Mouse (Mus musculus): ENCODE results near the gene Proser3. TPM values are rescaled to one million over a fixed set of nuclear protein-coding genes. Genes with fewer than 3 reads are reported as not detected.
A peak's percentile ranks its signal among the peaks of the same experiment; 100 is the strongest.

The Proser3 gene
- polyA plus RNA-seq, 1 experiment from 2014 or later: 1.8 TPM

DNA sequence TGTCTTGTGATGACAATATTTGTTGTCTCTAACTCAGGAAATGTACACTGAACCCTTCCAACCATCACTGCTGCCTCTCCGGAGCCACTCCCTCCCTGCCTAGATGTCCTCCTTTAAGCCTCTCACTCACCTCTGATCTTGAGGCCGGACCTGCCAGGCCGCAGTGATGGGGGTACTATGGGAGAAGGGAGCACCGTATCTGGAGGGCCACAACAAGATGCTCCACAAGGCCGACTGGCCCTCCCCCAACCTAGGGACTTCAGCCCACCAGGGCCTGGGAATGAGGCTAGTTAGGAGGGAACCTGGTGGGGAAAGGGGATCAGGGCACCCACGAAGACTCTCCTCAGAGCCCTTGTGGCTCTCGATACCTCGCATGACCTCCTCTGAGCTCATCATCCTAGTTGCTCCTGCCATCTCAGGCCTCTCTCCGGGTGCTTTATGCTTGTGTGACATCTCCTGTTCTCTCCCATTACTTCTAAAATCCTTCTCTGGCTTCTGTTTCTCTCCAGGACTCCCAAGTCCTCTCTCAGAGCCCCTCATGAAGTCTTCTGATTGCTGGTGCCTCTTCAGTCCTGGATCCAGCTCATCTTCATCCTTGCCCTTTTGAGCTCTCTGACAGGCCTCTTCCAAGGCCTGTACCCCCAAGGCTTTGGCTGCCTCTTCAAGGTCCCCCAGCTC lies 39.0 kb upstream of the Proser3 start:
- DNase-seq: no peak
- peaks cover 7% of the 10 kb centered on the region; the same call in 1 of the 2 replicates for H3K27me3 ChIP-seq
- no peak overlapping the region for H3K4me2 ChIP-seq
- no peak overlapping the region for H3K27ac ChIP-seq
- peaks cover 11% of the 10 kb centered on the region for H3K36me3 ChIP-seq
- ATAC-seq (ENCODE audit: low read depth): no peak
- H3K9me3 ChIP-seq (replicated peaks): no peaks in the 10 kb centered on the region
- H3K4me1 ChIP-seq (replicated peaks): peaks cover 46% of the 10 kb centered on the region
- H3K9ac ChIP-seq: no peak overlapping the region
- H3K4me3 ChIP-seq (replicated peaks): no peak overlapping the region
- WGBS (ENCODE audit: insufficient replicate concordance): 80% methylated on average over 9 of the region's 9 CpGs

DNA sequence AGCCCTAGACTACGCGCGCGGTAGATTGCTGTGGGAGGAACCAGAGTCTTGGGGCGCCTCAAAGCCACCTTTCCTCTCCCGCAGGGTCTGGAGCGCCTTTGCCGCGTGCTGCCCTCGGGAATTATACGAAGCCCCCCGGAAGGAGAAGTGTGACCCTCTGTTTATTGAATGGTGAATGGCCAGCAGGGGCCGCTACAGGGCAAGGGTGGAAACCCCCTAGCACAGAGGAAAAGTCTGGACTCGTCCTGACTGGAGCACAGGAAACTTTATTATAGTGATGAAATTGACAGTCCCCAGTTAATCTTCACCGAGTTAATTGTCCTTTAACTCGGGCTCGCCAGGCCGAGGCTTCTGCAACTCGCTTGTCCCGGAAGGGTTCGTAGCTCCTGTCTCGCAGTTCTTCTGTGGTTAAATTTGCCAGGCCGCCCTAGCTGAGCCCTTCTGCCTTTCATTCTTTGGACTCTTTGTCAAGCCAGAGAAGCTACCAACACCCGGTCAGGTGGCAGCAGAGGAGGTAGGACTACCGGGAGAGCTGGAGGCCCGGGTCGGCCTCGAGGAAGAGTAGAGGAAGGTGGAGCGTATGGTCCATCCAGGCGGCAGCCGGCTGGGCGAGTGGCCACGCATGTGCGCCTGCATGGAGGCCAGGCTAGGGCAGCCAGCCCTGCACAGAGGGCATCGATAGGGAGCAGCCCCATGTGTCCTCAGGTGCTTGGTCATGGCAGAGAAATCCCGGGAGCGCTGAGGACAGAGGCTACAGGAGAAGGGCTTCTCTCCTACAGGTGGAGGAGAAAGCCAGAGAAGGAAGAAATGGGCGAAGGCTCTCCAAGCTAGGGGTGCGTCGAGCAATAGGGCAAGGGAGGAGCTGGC lies 37.6 kb upstream of the Proser3 start:
- DNase-seq (peak; percentile 69), ATAC-seq (ENCODE audit: low read depth) (peak; percentile 22)
- peak overlapping the region; percentile 97 for H3K4me2 ChIP-seq
- H3K4me1 ChIP-seq (replicated peaks): peaks cover 42% of the 10 kb centered on the region
- H3K27me3 ChIP-seq: 0 out of 2 replicates have a peak, but pooled peaks cover under 1% of the 10 kb centered on the region
- peak overlapping the region; percentile 99 for H3K9ac ChIP-seq
- peaks cover 25% of the 10 kb centered on the region for H3K36me3 ChIP-seq
- H3K27ac ChIP-seq: peak overlapping the region; percentile 90
- WGBS (ENCODE audit: insufficient replicate concordance): 27% methylated on average over 40 of the region's 40 CpGs
- no peaks in the 10 kb centered on the region for H3K9me3 ChIP-seq (replicated peaks)
- H3K4me3 ChIP-seq (replicated peaks): peak overlapping the region; percentile 96

DNA sequence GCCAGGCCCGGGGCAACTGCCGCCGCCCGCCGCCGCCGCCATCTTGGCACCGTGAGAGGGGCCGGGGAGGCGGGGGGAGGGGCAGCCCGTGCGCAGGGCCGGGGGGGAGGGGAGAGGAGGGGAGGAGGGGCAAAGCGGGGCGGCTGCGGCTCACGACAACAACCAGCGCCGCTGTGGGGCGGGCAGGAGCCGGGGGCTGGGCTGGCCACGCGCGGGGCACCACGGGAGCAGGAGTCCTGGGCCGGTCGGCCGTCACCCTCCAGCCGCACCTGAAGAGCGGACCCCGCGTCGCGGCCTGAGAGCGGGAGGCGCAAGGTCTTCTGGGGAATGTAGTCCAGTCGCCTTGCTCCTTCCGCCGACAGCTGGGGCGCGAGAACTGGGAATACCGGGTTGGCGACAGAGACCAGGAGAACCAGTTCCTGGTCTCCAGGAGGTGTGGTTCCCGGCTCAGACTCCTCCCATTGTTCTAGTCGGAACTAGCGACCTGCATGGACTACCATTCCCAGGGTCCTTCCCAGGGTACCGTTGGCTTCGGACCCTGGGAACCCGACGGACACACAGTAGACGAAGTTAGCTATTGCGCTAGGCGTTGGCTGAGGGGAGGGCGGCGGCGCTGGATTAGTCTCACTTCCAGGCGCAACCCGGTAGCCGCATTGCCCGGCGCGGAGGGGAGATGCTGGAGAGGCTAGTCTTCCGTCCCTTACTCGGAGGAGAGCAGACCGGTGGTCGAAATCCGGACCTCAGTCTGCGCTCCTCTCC lies 36.8 kb upstream of the Proser3 start, which contains the start of gene Kmt2b:
Gene Kmt2b, minus strand, starts transcription at position 51 of the 759 bp plus-strand sequence.
- DNase-seq (peak; percentile 95), ATAC-seq (ENCODE audit: low read depth) (peak; percentile 94)
- WGBS (ENCODE audit: insufficient replicate concordance): under 1% methylated on average over 57 of the region's 68 CpGs
- Histone ChIP-seq H3K4me3 (replicated peaks) (peak within 1 kb of the TSS; percentile 96), H3K9ac (peak within 1 kb of the TSS; percentile 99), H3K27ac (peak within 1 kb of the TSS; percentile 90), H3K36me3 (peaks cover 33% of the 10 kb centered on the region), H3K9me3 (replicated peaks) (no peaks in the 10 kb centered on the region), H3K4me1 (replicated peaks) (peaks cover 34% of the 10 kb centered on the region), H3K4me2 (peak within 1 kb of the TSS; percentile 97), H3K27me3 (no peaks in the 10 kb centered on the region)

DNA sequence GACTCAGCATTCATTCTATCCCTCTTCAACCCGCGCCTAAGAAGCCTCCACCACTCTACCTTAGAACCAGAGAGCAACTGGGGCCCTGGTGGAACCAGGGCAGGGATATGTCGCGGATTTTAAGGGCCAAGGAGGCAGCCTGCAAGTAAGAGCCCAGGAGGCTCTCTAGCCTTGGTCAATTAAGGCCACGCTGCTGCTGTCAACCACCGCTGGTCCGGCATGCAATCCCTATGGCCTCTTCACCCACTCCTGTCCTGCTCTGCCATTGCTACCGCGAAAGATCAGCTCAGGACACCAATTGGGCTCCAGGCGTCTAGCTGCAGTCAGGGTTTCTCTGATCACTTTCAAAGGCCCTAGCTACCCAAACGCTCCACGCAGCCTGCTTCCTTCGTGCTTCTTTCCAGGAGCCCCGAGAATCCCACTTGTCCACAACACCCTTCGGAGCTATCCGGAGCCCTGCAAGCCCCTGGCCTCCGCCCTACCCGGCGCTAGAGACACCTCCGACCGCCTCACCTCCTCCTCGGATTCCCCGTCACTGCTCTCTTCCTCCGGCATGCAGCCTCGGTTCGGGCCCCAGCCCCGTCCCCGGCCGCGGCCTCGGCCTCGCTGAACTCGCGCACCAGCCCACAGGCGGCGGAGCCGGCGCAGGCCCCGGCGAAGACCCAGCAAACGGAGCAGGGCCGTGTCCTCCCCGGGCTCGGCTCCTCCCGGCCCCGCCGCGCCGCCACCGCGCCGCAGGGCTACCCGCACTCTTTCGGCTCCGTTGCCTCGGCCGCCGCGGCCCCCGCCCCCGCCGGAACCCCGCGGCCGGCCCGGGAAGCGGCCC lies 36.0 kb upstream of the Proser3 start:
- under 1% methylated on average over 62 of the region's 67 CpGs for WGBS (ENCODE audit: insufficient replicate concordance)
- Histone ChIP-seq H3K9ac (peak overlapping the region; percentile 99), H3K4me1 (replicated peaks) (peaks cover 27% of the 10 kb centered on the region), H3K9me3 (replicated peaks) (no peaks in the 10 kb centered on the region), H3K4me3 (replicated peaks) (peak overlapping the region; percentile 96), H3K4me2 (peak overlapping the region; percentile 97), H3K27ac (peak overlapping the region; percentile 90), H3K36me3 (peaks cover 41% of the 10 kb centered on the region), H3K27me3 (no peaks in the 10 kb centered on the region)
- DNase-seq (peak; percentile 48), ATAC-seq (ENCODE audit: low read depth) (peak; percentile 29)

DNA sequence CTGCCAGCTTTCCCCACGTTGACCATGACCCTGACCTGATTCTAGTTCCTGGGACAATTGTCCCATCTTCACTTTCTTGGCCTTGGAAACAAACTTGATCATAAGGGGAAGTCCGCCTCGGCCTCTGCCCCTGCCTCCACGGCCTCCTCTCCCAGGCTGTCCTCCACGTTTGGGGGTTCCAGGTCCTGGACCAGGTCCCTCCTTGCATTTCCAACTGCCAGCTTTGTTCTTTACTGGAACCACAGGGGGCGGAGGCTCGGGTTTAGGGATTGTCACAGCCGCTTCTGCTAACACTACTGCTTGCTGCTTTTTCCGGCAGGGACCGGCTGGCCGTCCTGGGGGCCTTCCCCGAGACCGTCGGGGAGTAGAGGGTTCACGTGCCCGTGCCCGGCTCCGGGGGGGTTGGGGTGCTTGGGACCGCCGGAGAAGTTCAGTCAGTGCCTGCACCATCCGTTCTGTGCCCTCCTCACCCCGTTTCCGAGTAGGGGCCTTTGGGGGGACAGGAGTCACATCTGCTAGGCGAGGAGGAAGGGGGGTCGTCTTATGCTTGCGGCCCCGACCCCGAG lies 34.4 kb upstream of the Proser3 start:
- 88% methylated on average over 28 of the region's 28 CpGs for WGBS (ENCODE audit: insufficient replicate concordance)
- no peak for ATAC-seq (ENCODE audit: low read depth)
- Histone ChIP-seq H3K4me2 (peak overlapping the region; percentile 97), H3K27me3 (no peaks in the 10 kb centered on the region), H3K4me3 (replicated peaks) (peak overlapping the region; percentile 96), H3K9ac (peak overlapping the region; percentile 99), H3K4me1 (replicated peaks) (peaks cover 27% of the 10 kb centered on the region), H3K9me3 (replicated peaks) (no peaks in the 10 kb centered on the region), H3K27ac (no peak overlapping the region), H3K36me3 (peaks cover 56% of the 10 kb centered on the region)
- no peak for DNase-seq

DNA sequence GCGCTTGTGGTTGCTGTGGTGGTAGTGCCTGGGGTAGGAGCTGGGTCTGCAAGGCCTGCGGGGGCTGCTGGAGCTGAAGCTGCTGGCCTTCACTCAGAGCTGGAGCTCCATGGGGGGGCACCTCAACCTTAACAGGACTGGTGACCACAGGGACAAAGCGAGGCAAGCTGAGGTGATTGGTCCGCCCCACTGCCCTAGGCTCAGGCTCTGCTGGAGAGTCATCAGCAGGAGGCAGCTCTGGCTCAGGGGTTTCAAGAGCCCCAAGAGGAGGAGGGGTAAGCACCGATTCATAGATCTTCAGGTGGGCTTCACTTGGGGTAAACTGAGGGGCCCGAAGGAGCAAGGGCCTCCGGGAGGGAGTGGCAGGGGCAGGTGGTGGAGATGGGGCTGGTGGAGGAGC lies 33.1 kb upstream of the Proser3 start:
- no peak for ATAC-seq (ENCODE audit: low read depth)
- WGBS (ENCODE audit: insufficient replicate concordance): 87% methylated on average over 7 of the region's 7 CpGs

DNA sequence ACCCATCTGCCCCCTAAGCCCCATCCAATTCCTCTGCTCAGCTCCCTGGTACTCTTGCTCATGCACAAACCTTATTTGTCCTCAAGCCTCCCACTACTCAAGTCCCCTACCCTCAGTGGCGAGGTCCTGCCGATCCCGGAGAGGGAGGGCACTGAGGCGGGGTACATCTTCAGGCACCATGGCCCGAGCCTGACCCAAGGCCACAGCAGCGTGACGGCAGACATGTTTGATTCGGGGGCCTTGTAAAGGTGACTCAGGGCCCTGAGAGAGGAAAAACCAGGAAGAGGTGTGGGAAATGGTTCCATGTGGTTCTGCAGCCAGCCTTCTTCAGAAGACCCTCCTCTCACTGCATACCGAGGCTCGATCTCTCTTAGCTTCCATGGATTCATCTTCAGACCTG lies 32.2 kb upstream of the Proser3 start:
- peaks cover 78% of the 10 kb centered on the region for H3K36me3 ChIP-seq
- no peak for ATAC-seq (ENCODE audit: low read depth)

More for the DNA sequence above, 33.1 kb upstream of the Proser3 start:
- no peak overlapping the region for H3K9ac ChIP-seq
- H3K27ac ChIP-seq: no peak overlapping the region
- peaks cover 70% of the 10 kb centered on the region for H3K36me3 ChIP-seq
- H3K4me1 ChIP-seq (replicated peaks): peaks cover 25% of the 10 kb centered on the region
- H3K27me3 ChIP-seq: no peaks in the 10 kb centered on the region
- DNase-seq: no peak
- H3K4me3 ChIP-seq (replicated peaks): no peak overlapping the region
- H3K9me3 ChIP-seq (replicated peaks): no peaks in the 10 kb centered on the region
- no peak overlapping the region for H3K4me2 ChIP-seq

DNA sequence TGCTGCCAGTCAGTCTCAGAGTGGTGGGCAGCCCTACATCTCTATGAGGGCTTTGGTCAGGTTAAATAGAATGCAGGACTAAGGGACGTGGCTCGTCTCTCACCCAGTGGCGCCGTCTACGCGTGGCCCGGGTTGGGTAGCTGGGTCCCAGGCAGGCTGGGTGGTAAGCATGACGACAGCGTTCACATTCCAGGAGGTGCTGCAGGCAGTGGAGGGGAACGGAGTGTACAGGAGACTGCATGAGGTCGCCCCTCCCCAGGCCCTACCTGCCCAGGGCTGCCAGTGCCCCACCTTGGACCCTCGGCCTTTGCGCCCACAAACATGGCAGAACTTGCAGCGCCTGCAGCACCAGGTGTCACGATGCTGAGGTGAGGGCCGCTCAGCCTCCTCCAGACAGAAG lies 29.4 kb upstream of the Proser3 start:
- peaks cover 100% of the 10 kb centered on the region for H3K36me3 ChIP-seq
- H3K4me1 ChIP-seq (replicated peaks): peaks cover 3% of the 10 kb centered on the region
- no peaks in the 10 kb centered on the region for H3K9me3 ChIP-seq (replicated peaks)
- H3K27ac ChIP-seq: no peak overlapping the region
- no peak overlapping the region for H3K4me2 ChIP-seq
- no peak for ATAC-seq (ENCODE audit: low read depth)
- H3K4me3 ChIP-seq (replicated peaks): no peak overlapping the region
- WGBS (ENCODE audit: insufficient replicate concordance): 94% methylated on average over 16 of the region's 16 CpGs
- H3K9ac ChIP-seq: no peak overlapping the region
- no peaks in the 10 kb centered on the region for H3K27me3 ChIP-seq
- DNase-seq: no peak

More for the DNA sequence above, 32.2 kb upstream of the Proser3 start:
- H3K27me3 ChIP-seq: no peaks in the 10 kb centered on the region
- no peak overlapping the region for H3K27ac ChIP-seq
- H3K9me3 ChIP-seq (replicated peaks): no peaks in the 10 kb centered on the region
- no peak overlapping the region for H3K4me3 ChIP-seq (replicated peaks)
- no peak overlapping the region for H3K9ac ChIP-seq
- no peak for DNase-seq
- WGBS (ENCODE audit: insufficient replicate concordance): 92% methylated on average over 10 of the region's 10 CpGs
- peaks cover 17% of the 10 kb centered on the region for H3K4me1 ChIP-seq (replicated peaks)
- no peak overlapping the region for H3K4me2 ChIP-seq

DNA sequence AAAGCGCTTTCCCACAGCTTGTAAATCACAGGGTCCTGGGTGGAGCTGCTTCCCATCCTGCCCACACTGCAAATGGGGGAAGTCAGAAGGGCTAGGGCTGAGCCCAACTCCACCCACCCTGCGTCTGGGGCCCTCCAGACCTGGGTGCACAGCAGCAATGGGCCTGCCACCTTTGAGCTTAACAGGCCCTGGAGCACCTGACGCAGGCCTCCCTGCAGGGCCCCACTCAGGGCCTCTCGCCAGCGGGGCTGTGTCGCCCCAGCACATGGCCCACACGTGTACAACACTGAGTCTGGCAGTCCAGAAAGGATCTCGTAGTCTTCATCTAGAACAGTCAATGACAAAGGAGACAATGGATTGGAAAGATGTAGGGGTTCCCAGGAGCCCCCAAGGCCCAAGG lies 27.9 kb upstream of the Proser3 start:
- 78% methylated on average over 8 of the region's 8 CpGs for WGBS (ENCODE audit: insufficient replicate concordance)
- Histone ChIP-seq H3K4me3 (replicated peaks) (no peak overlapping the region), H3K36me3 (peaks cover 100% of the 10 kb centered on the region), H3K9me3 (replicated peaks) (no peaks in the 10 kb centered on the region), H3K9ac (no peak overlapping the region), H3K27me3 (no peaks in the 10 kb centered on the region), H3K27ac (no peak overlapping the region), H3K4me1 (replicated peaks) (no peaks in the 10 kb centered on the region), H3K4me2 (no peak overlapping the region)
- no peak for DNase-seq
- no peak for ATAC-seq (ENCODE audit: low read depth)

DNA sequence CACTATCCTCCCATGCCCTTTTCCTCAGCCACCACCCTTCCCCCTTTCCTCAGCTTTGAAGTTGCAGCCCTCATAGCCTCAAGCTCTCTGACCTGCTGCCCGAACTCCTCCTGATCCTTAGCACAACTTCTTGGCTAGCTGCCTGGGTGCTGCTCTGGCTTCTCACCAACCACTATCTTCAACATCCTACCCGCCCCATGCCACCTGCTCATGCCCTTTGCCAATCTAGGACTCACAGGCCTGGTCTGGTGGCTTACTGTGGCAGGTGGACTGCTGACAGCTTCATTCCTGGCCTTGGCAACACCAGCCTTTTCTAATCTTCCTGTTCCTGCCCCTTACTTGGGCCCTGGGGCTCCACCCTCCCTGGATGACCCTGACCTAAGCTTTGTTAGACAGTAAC lies 20.9 kb upstream of the Proser3 start:
- ATAC-seq (ENCODE audit: low read depth) (no peak), DNase-seq (no peak)
- Histone ChIP-seq H3K4me1 (replicated peaks) (peaks cover 20% of the 10 kb centered on the region), H3K9ac (peak overlapping the region; percentile 26; the same call in 1 of the 2 replicates), H3K9me3 (replicated peaks) (no peaks in the 10 kb centered on the region), H3K4me3 (replicated peaks) (no peak overlapping the region), H3K36me3 (peaks cover 97% of the 10 kb centered on the region), H3K4me2 (no peak overlapping the region), H3K27me3 (no peaks in the 10 kb centered on the region), H3K27ac (no peak overlapping the region)
- 68% methylated on average over 2 of the region's 2 CpGs for WGBS (ENCODE audit: insufficient replicate concordance)

All from liver, embryonic 13.5 days (tissue).